25 mouse cellular contexts compared by ENCODE assay signal in the genomic region with DNA sequence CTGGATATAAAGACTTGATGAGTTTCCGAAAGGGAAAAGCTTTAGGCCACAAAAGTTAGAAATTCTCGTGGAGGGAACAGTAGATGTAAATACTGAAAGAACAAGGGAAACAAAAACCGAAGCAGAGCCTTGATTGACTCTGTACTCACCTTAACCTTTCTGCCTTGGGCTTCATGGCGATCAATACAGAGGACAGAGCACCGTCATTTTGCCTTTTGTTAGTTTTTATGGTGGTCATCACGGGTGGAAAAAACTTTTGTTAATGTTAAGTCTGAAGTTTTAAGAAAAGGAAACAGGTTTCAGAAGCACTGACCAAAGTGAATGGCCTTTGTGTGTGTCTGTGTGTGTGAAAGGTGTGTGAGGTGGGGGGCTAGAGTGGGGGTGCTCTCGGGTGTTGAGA.
A peak's percentile ranks its signal among the peaks of the same experiment; 100 is the strongest.
DNase-seq lines count a peak whose midpoint lies in the region; ATAC-seq lines count a peak whose summit lies in the region.
"Had no signal": no experiment of that assay in that cellular context is flagged by ENCODE, and none has a peak within 500 bp of the region (broad histone marks: within the 10 kb centered on the region; RNA-seq: fewer than 3 reads in every experiment).

No protein-coding gene starts in this region.

- H3K27me3 ChIP-seq in hindbrain, embryonic 12.5 days, result no peaks in the 10 kb centered on the region
- H3K27me3 ChIP-seq in hindbrain, embryonic 14.5 days (ENCODE audit: control insufficient read depth, insufficient read depth, low read length), result no peaks in the 10 kb centered on the region
- no peaks in the 10 kb centered on the region for H3K27me3 ChIP-seq in embryonic facial prominence, embryonic 15.5 days
- H3K27me3 ChIP-seq: limb, embryonic 15.5 days; lung, embryonic 15.5 days; neural tube, embryonic 12.5 days had no signal

- peaks cover 14% of the 10 kb centered on the region; the same call in 1 of the 2 replicates for H3K4me1 ChIP-seq in hindbrain, embryonic 12.5 days
- H3K4me1 ChIP-seq in hindbrain, embryonic 14.5 days (replicated peaks; ENCODE audit: control insufficient read depth, insufficient read depth, low read length), result 0 out of 2 replicates have a peak, but pooled peaks cover 6% of the 10 kb centered on the region
- H3K4me1 ChIP-seq in embryonic facial prominence, embryonic 15.5 days, result peaks cover 18% of the 10 kb centered on the region; the same call in 1 of the 2 replicates
- H3K4me1 ChIP-seq: lung, embryonic 15.5 days had no signal

- ATAC-seq in hindbrain, embryonic 12.5 days (ENCODE audit: low FRiP score), result no peak
- ATAC-seq in hindbrain, embryonic 14.5 days (ENCODE audit: low FRiP score), result no peak
- ATAC-seq in embryonic facial prominence, embryonic 15.5 days (ENCODE audit: insufficient number of reproducible peaks, low FRiP score, low TSS enrichment, low read depth), result no peak
- no peak for ATAC-seq in cerebellum, adult (ENCODE audit: insufficient number of reproducible peaks, low FRiP score, low TSS enrichment)
- no peak for ATAC-seq in CD4-positive, CD25-positive, alpha-beta regulatory T cell, adult 4 months
- ATAC-seq: forebrain, embryonic 14.5 days had no signal

- DNase-seq in embryo, embryonic 10.5 days (ENCODE audit: low spot score), result peak; percentile 53
- DNase-seq in embryo, embryonic 10 days (ENCODE audit: low spot score), result no peak
- DNase-seq in hindbrain, embryonic 14.5 days (ENCODE audit: low spot score), result no peak
- peak; percentile 26 for DNase-seq in ZHBTc4 (ENCODE audit: low read depth, low spot score)
- DNase-seq: adrenal gland, postnatal 14 days; cerebellum, adult 8-10 months; gastrocnemius, adult 2 months; kidney, adult 2 months; layer of hippocampus, adult 9-11 months; lung, postnatal 4 days; retina, postnatal 1 day; right cerebral cortex, postnatal 4 days; thymus, postnatal 25 days had no signal

- WGBS in hindbrain, embryonic 12.5 days, result 26% methylated on average over 7 of the region's 7 CpGs
- WGBS in hindbrain, embryonic 14.5 days, result 28% methylated on average over 7 of the region's 7 CpGs
- WGBS in embryonic facial prominence, embryonic 15.5 days, result 44% methylated on average over 7 of the region's 7 CpGs

- peaks cover 34% of the 10 kb centered on the region for H3K36me3 ChIP-seq in hindbrain, embryonic 12.5 days
- H3K36me3 ChIP-seq in hindbrain, embryonic 14.5 days (replicated peaks; ENCODE audit: control insufficient read depth, insufficient read depth), result peaks cover 16% of the 10 kb centered on the region
- peaks cover 17% of the 10 kb centered on the region for H3K36me3 ChIP-seq in embryonic facial prominence, embryonic 15.5 days

- H3K4me3 ChIP-seq in hindbrain, embryonic 12.5 days, result no peak overlapping the region
- no peak overlapping the region for H3K4me3 ChIP-seq in hindbrain, embryonic 14.5 days (replicated peaks; ENCODE audit: low read length)
- peak overlapping the region; percentile 4; the same call in 1 of the 2 replicates for H3K4me3 ChIP-seq in embryonic facial prominence, embryonic 15.5 days (replicated peaks)
- H3K4me3 ChIP-seq: erythroblast, embryonic 14.5 days; gastrocnemius, adult 2 months; left cerebral cortex, adult 2 months; lung, embryonic 15.5 days; neural tube, embryonic 12.5 days had no signal

- H3K4me2 ChIP-seq in hindbrain, embryonic 12.5 days (replicated peaks), result 0 out of 2 replicates have a peak overlapping the region, but pooled peaks have one; percentile 11
- H3K4me2 ChIP-seq in hindbrain, embryonic 14.5 days (replicated peaks), result no peak overlapping the region
- peak overlapping the region; percentile 21 for H3K4me2 ChIP-seq in embryonic facial prominence, embryonic 15.5 days (replicated peaks)

- H3K9me3 ChIP-seq in hindbrain, embryonic 12.5 days (replicated peaks), result no peaks in the 10 kb centered on the region
- H3K9me3 ChIP-seq in hindbrain, embryonic 14.5 days (ENCODE audit: control insufficient read depth, low read length), result no peaks in the 10 kb centered on the region
- no peaks in the 10 kb centered on the region for H3K9me3 ChIP-seq in embryonic facial prominence, embryonic 15.5 days (replicated peaks)
- H3K9me3 ChIP-seq: limb, embryonic 15.5 days; lung, embryonic 15.5 days; neural tube, embryonic 12.5 days had no signal

- H3K27ac ChIP-seq in hindbrain, embryonic 12.5 days, result no peak overlapping the region
- H3K27ac ChIP-seq in hindbrain, embryonic 14.5 days, result no peak overlapping the region
- H3K27ac ChIP-seq in embryonic facial prominence, embryonic 15.5 days (replicated peaks), result no peak overlapping the region
- H3K27ac ChIP-seq: gastrocnemius, adult 2 months; kidney, postnatal 0 days; left cerebral cortex, adult 2 months; limb, embryonic 15.5 days; liver, embryonic 14.5 days; neural tube, embryonic 12.5 days had no signal

- H3K9ac ChIP-seq in hindbrain, embryonic 12.5 days, result no peak overlapping the region
- no peak overlapping the region for H3K9ac ChIP-seq in hindbrain, embryonic 14.5 days
- H3K9ac ChIP-seq in embryonic facial prominence, embryonic 15.5 days, result no peak overlapping the region
- H3K9ac ChIP-seq: limb, embryonic 15.5 days; liver, embryonic 14.5 days; lung, embryonic 15.5 days; neural tube, embryonic 12.5 days had no signal

Comparison
In these comparisons a context has a peak if more than half of its experiments do, and no peak if none do; other contexts are left out.
1. DNase-seq: peak in embryo, embryonic 10.5 days (single experiment) and ZHBTc4 (single experiment); none in embryo, embryonic 10 days (single experiment) and hindbrain, embryonic 14.5 days (single experiment).